Mouse (Mus musculus) cerebellum, postnatal 36 days (tissue): ENCODE data around the gene Gps1.
"Not testable (repeated sequence)": the region's sequence is repeated elsewhere in the genome, so short reads cannot be mapped to it uniquely, and the experiment has no call there.

ENCODE experiments used
- DNase-seq, 2 experiments: peaks; one replicate each; pipeline ENCODE4 v3.0.0; 2021 to 2022; ENCODE audit warnings: mixed read lengths in 2 of 2

The Gps1 gene

DNA sequence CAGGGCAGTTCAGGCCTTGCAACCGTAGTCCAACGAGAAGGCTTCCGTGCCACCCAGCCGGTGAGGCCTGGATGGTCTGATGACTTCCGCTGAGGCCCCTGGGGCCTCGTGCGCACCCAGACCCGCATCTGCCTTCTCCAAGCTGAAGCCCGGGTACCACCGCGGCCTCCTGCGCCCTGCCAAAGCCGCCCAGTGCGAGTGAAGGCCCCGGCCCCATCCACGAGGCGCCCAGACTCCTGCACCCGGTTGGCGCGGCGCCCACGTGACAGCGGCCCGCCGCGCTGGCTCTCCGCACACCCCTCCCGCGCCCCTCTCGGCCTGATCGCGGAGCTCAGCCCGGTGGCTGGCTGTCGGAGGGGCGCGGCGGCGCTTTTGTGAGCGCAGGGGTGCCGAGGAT lies 39.5 kb downstream of the Gps1 start:
- DNase-seq = peak in 1 of 2 experiments; percentile 73

DNA sequence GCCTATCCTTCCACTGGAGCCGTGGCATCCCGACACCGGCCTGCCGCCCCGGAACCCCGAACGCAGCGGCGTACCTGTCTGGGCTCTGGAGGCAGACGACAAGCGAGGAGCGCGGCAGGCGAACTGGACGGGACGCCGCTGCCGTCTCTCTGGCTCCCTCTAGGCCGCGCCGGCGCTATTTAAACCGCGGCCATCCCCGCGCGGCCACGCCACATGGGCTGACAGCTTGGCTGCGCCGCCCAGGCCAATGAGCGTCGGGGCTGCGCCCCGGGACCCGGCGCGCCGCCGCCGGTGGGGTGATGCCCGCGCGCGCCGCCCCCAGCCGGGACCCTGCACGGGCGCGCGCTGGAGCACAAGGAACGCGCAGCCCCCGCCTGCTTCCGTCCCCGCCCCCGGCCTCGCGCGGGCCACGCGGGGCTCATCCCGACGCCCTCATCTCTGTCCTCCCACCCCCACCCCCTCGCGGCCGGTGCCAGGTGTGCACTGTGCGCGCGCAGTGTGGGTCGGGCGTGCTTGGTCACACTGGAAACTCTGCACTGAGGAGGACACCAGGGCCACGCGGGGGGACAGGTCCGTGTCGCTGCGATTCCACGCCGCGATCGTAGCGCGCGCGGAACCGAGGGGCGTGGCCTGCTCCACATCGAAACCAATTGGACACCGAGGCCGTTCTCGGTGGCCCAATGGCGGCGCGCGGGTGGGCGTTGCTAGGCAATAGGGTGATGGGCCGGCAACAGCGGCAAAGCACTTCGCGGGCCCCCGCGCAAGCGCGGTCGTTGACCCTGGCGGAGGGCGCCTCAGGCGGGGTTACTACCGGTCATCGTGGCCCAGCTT lies 40.1 kb downstream of the Gps1 start, which contains the start of gene Fasn:
Gene Fasn, minus strand, starts transcription at position 592 of the 831 bp plus-strand sequence.
- peak; percentile 96 to 98 for DNase-seq

DNA sequence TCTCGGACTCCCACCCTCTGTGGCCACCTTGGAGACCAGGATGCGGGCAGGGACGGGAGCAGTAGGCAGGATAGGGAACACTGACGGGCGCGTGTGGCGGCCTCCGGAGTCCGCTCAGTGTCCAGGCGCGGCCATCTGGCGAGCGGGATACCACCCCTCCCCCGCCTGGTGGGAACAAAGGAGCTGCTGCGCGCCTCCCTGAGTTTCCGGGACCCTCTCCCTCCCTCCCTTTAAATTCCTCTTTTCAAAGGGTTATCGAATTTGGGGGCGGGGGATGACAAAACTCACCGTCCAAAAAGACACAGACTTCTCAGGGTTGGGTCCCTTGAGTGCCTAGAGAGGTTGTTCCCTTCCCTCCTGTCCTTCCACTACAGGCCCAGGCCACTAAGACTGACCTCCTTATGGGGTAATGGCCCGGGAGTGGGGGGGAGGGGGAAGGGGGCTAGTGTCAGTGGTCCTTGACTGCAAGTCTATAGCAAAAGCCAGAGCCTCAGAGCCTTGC lies 40.8 kb downstream of the Gps1 start:
- DNase-seq = no peak

DNA sequence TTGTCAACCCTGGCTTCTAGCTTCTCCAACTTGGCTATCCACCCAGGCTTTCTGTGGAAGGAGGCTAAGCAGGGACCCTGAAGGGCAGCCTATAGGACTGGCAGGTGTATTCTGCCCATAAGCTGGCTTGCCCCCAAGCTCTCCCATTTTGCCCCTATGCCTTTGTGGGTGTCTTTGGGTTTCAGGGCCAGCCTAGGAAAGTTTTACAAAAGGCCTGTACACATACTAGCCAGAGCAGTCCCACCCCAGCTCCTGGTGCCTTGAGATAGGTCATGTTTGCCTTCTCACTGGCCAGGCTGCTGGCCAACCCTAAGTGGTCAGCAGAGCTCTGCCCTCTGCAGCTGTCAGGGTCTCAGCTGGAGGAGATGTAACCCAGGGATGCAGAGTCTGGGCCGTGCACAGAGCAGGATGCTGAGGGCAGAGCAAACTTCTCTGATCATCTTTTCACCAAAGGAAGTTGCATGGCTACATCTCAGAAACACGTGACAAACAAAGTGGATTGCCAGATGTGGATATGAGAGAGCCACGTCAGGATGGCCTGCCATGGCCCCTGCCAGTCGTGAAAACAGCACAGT lies 41.3 kb downstream of the Gps1 start:
- no peak for DNase-seq

DNA sequence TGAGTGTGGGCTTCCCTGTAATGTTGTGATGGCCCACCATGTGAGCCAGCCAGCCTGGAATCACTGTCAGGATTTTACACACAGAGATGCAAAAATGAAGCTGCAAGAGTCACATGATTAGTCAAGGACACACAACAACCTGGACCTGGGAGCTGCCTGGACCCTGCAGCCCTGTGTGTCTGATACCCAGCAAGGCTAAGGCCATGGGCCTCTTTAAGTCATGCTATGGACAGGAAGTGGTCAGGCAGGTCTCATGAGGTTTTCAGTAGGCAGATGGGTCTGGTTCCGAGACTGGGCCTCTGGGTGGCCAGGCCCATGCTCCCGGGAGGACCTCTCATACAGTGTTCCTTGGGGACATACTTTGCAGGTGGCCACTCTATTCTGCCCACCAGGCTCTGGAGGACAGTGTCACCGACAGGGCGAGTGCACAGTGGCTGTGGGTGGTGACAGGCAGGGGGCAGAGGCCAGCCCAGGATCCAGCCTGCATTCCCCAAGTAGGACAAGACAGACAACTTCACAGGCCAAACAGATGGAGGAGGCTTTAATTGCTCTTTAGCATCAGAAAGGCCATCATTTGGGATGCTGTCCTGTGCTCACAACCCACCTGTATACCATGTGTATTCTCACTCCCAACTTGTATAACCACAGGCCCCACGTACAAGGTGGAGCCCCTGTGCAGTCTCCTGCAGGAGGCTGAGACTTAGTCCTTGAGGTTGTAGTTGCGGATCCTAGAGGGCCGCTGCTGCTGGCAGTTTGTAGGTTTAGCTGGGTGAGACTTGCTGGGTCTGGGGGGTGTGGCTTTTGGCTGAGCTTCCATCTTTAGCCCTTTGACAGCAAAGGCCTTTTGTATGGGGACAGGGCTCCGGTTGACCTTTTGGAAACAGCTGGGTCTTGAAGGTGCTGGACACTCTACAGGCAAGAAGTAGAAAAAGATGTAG lies 42.2 kb downstream of the Gps1 start:
- DNase-seq = no peak

DNA sequence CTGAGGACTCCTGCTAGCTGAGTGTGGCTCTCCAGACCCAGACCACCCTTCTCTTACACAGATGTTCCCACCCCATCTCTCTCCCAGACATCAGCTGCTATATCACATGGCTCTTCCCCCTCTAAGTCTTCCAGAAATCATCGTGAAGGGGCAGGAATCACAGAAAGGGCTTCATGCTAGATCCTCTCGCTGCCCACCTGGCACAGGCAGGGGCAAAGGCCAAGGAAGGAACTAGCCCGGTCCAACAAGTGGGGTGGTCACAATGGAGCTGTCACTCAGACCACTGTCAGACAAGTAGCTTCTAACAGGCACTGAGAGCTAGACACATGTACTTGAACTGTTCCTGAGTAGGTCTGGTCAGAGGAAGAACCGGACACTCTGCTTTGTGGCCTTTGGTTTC lies 44.3 kb downstream of the Gps1 start:
- no peak for DNase-seq

DNA sequence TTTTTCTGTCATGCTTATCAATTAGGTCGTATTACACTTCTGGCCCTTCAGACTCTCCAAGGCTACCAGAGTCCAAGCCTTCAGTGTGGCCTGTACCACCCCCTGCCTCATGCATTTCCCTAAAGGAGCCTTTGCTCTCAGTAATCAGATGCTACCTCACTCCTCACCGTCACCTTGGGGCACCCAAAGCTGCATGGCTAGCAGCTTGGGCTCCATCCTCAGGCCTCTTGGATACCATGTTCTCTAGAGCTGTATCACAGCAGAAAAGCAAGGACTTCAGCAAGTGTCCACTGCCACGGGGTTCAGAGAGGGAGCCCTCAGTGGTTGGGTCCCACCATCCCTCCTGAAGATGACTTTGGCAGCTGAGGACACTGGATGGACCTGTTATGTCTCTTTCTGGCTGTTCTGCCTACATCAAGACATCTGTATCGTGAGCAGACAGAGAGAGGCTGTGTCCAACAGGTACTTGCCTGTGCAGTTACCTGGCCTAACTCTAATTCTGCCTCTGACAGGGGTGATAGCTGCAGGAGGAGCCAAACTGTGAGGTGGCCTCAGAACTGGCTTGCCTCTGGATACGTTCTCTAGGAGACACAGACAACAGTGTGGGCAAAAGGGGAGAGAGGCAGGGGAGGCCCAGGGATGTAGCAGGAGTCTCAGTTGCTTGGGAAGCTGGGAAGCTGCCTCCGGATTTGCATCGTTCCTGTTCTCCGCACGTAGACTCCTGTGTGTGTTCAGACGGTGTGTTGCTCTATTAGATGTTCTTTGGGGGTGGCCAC lies 45.9 kb downstream of the Gps1 start:
- DNase-seq = no peak

DNA sequence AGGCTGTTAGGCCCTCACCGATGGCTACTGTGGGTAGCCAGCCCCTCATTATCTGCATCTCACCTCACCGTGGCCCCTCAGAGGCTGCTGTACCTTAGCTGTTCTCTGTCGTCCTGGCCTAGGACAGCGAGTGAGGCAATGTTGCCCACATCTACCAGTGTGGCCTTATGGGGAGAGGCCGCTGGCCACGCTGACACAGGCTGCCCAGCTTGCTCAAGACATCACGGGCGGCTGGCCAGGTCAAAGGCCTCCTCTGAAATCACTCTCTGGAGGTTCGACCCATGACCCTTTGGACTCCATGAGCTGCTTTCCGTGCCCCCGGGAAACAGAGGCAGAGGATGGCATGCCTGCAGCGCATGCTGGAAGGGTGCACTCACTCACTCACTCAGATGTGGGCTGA lies 46.6 kb downstream of the Gps1 start:
- DNase-seq = no peak

DNA sequence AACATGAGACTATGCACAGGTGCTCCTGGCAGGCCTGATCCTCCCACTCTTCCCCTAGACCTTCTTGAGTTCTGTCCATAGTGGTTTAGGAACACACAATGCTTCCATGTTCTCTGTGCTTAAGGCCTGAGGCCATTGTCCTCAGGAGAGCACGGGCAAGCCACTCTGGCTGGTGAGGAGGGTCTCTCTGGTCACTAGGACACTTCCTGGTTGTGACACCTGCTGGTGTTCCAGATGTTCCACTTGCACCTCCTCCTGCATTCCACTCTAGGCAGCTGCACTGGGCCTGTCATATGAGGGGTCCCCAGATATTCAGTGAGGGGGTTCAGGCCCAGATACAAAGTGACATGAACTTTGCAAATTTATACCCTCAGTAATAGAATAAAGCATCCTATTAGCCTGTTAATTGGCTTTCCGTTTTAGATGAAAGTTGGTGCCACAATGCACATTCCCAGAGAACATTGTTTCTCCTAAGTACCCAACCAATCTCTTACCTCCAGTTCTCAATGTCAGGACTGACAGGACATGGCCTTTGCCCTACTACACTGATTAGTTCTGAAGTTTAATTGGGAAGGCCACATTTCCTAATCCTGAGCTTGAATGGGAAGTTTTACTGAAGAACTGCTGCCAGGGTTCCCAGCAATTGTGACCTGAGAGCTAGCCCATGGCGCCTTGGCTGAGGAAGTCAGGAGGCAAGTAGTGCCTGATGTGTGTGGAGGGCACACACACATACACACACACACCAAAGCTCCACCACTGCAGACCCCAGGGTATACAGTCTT lies 47.8 kb downstream of the Gps1 start:
- DNase-seq = no peak

DNA sequence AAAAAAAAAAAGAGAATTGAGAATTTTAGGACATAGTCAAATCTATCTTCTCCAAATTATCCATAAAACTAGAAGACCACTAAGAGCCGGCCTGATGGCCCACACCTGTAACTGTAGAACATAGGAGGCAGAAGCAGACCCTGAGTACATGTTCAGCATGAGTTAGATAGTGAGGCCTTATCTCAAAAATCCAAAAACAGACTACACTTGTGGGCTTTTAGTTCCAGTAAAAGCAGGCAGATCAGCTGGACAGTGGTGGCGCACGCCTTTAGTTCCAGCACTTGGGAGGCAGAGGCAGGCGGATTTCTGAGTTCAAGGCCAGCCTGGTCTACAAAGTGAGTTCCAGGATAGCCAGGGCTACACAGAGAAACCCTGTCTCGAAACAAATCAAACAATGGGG lies 48.9 kb downstream of the Gps1 start:
- not testable (repeated sequence) for DNase-seq

DNA sequence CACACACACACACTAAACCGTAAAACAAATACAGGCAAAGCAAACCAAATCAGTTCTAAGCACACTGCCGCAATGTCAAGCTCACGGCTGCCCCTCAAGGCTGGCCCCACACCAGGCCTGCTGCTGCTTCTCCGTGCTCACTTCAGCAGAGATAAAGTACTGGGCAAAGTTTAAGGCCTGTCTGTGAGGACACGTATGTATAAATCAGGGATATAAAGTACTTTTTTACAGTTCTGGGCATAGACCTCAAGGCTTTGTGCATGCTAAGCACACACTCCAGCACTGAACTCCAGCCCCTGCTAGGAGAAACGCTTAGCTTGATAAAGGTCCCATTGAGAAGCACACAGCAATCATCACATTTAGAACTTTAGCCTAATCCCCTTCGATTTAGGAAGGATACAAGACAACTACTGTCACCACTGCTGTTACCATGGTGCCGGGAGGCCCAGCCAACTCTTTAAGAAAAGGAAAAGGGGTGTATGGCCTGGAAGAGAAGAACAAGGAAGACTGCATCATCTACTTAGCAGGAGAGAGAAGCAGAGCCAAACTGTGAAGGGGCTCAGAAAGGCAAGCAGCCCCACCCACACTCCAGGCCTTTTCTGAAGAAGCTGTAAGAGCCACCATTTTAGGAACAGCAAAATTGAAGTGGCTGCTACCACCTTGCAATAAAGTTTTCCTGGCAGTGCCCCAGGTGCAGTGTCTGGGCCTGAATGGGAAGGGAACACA lies 49.6 kb downstream of the Gps1 start:
- DNase-seq = no peak
